Mouse (Mus musculus) ES-E14 (cell line): ENCODE results near the gene Zgrf1.

Experiments used
- ZC3H11A ChIP-seq: IDR thresholded peaks from 2 replicates; pipeline ENCODE4 v1.6.1; 2012; ENCODE audit warnings: low read depth, mild to moderate bottlenecking, inconsistent platforms, low read length, borderline replicate concordance
- ZNF384 ChIP-seq: IDR thresholded peaks from 2 replicates; pipeline ENCODE4 v1.6.1; 2012; ENCODE audit warnings: low read depth, low read length, inconsistent platforms

- TF ChIP-seq ZC3H11A = no peak
- no peak for TF ChIP-seq ZNF384
These were observed 45.2 kb upstream of the Zgrf1 start for GRCm38 (mm10) chr3:127507878-127508783.
